Mouse (Mus musculus): ENCODE measurements around the gene Myb. TPM values are rescaled to one million over a fixed set of nuclear protein-coding genes. Genes with fewer than 3 reads are reported as not detected.
"Not testable (repeated sequence)": the region's sequence is repeated elsewhere in the genome, so short reads cannot be mapped to it uniquely, and the experiment has no call there.

Gene Myb
- polyA plus RNA-seq, 1 experiment from 2014 or later = 5.3 TPM

DNA sequence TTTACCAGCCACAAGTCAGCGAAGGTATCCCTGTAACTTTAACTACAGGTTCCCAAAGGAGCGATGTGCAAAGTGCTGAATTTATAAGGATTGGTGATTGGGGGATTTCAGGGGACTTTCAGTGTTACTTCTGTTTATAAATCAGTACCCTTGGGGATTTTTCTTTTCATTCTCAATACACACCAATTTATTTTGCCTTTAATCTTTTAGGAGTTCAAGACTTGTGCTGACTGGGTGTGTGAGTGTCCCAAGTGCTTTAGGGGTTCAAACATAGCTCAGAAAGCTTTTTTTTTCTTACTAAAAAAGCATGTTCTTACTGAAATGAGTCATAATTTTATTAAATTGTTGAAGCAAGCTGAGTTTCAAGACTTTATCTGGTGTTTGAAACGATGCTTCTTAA is 1.3 kb upstream of the Myb start:
- peaks cover 35% of the 10 kb centered on the region for H3K4me1 ChIP-seq
- 42% methylated on average over 3 of the region's 3 CpGs for WGBS
- H3K27ac ChIP-seq (replicated peaks) = no peak overlapping the region
- no peak for DNase-seq (ENCODE audit: low spot score)
- H3K4me3 ChIP-seq = no peak overlapping the region
- no peaks in the 10 kb centered on the region for H3K9me3 ChIP-seq
- H3K27me3 ChIP-seq (replicated peaks; ENCODE audit: low read depth, poor library complexity, severe bottlenecking) = peaks cover 53% of the 10 kb centered on the region
- no peaks in the 10 kb centered on the region for H3K36me3 ChIP-seq (replicated peaks)

GRCm38 (mm10) chr10:21161359-21162094 is 743 bp upstream of the Myb start:
- peaks cover 59% of the 10 kb centered on the region for H3K27me3 ChIP-seq (replicated peaks; ENCODE audit: low read depth, poor library complexity, severe bottlenecking)
- peak; percentile 73 for DNase-seq (ENCODE audit: low spot score)
- H3K9me3 ChIP-seq = no peaks in the 10 kb centered on the region
- H3K4me3 ChIP-seq = peak overlapping the region; percentile 82
- peaks cover 35% of the 10 kb centered on the region for H3K4me1 ChIP-seq
- H3K27ac ChIP-seq (replicated peaks) = peak overlapping the region; percentile 94
- WGBS = 2% methylated on average over 20 of the region's 20 CpGs
- no peaks in the 10 kb centered on the region for H3K36me3 ChIP-seq (replicated peaks)

DNA sequence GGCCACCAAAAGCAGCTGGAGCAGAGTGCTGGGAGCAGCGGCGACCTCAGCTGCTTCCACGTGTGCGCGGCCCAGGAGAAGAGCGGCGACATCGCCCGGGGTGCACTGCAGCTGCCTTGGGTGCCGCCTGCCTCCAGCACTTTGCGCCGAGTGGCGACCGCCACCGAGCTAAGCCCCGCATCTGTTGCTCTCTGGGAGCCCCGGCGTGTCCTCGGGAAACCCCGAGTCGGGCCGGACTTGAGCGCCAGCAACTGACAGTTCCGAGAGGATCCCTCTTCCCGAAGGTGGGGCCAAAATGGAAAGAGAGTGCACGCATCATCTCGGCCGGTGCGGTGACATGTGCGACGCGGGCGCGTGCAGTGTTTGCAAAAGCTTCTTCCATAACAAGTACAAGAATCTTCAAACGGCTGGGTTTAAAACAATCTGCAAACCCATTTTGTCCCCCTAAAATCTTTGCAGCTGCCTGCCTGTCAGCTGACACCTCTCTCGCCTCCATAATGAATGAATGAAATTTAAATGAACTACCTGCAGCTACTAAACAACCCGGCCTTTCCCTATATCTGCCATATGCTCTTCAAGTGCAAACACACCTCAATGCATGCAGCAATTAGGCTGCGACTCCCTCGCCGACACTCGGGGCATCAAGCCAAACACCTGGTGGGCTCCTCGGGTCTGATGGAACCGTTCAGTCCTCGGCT is 938 bp downstream of the Myb start:
- H3K27me3 ChIP-seq (replicated peaks; ENCODE audit: low read depth, poor library complexity, severe bottlenecking) = peaks cover 61% of the 10 kb centered on the region
- H3K27ac ChIP-seq (replicated peaks) = peak overlapping the region; percentile 94

GRCm38 (mm10) chr10:21158918-21159443 is 1.8 kb downstream of the Myb start:
- Histone ChIP-seq H3K27me3 (replicated peaks; ENCODE audit: low read depth, poor library complexity, severe bottlenecking) (peaks cover 57% of the 10 kb centered on the region), H3K27ac (replicated peaks) (peak overlapping the region; percentile 44; the same call in 1 of the 2 replicates), H3K9me3 (no peaks in the 10 kb centered on the region), H3K4me3 (peak overlapping the region; percentile 82), H3K4me1 (peaks cover 35% of the 10 kb centered on the region), H3K36me3 (replicated peaks) (no peaks in the 10 kb centered on the region; the same call in 1 of the 2 replicates)
- WGBS = under 1% methylated on average over 35 of the region's 35 CpGs
- DNase-seq (ENCODE audit: low spot score) = peak; percentile 63

More for the DNA sequence above, 938 bp downstream of the Myb start:
- DNase-seq (ENCODE audit: low spot score) = peak; percentile 65
- no peaks in the 10 kb centered on the region for H3K9me3 ChIP-seq
- H3K36me3 ChIP-seq (replicated peaks) = no peaks in the 10 kb centered on the region; the same call in 1 of the 2 replicates
- H3K4me3 ChIP-seq = peak overlapping the region; percentile 82
- peaks cover 35% of the 10 kb centered on the region for H3K4me1 ChIP-seq
- WGBS = under 1% methylated on average over 44 of the region's 44 CpGs

DNA sequence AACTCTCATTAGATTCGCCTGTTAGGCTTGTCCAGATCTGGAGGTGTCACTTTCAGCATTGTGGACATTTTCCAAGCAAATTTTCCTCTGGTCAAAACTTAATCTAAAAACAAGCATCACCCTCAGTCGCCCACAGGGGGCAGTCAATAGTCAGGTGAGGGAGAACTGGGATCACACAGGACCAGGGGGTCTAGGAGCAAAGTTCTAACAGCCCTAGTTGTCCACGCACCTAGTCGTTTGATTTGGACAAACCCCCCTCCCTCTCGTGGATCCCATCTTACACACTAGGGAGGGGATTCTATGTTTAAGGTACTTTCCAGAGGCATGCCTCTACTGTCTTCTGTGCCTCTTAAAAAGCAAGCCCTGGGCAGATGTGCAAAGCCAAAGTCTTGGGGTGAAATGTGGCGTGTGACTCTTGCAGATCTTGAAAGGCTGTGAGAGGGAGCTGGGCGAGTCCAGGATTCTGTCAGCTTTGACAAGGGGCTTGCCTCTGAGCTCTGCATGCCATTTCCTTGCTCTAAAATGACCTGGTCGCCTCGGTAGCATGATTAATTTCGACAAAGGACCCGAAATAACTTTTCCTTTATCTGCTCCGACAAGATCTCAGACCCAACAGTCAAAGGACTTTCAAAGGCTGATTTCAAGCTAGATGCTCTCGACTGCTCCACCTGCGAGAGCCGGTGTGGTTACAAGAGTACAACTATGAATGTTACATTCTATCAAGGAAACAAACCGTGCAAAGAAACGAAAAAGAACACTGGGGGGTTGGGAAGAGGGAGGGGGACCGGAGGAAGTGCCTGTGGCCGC is 2.5 kb downstream of the Myb start:
- Histone ChIP-seq H3K27me3 (replicated peaks; ENCODE audit: low read depth, poor library complexity, severe bottlenecking) (peaks cover 51% of the 10 kb centered on the region), H3K27ac (replicated peaks) (peak overlapping the region; percentile 44; the same call in 1 of the 2 replicates), H3K36me3 (replicated peaks) (peaks cover 7% of the 10 kb centered on the region; the same call in 1 of the 2 replicates), H3K4me3 (peak overlapping the region; percentile 82), H3K4me1 (peaks cover 35% of the 10 kb centered on the region), H3K9me3 (no peaks in the 10 kb centered on the region)
- WGBS = 3% methylated on average over 19 of the region's 19 CpGs
- DNase-seq (ENCODE audit: low spot score) = peak; percentile 72

DNA sequence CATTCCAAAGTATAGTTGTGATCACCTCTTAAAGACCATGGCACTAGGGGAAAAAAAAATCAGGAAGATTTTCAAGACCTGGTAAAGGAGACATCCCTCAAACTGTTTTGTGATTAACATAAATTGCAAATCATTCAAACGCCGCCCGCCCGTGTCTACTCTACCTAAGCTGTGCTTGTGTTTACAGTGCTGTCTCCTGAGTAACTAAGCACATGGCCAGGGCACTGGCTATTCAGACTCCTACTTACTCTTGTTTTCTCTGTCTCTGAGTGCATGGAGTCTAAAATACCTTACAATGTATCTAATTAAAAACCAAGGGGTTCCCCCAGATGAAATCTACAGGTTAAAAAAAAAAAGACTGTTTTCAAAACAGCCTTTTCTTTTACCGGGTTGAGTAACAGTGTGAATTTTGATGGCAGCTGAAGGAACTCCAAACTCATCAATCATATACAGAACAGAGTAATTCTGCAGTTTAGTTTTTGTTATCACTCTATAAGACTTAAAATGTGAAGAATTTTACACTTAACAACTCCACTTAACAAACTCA is 3.8 kb downstream of the Myb start:
- Histone ChIP-seq H3K27me3 (replicated peaks; ENCODE audit: low read depth, poor library complexity, severe bottlenecking) (peaks cover 38% of the 10 kb centered on the region), H3K4me1 (peaks cover 35% of the 10 kb centered on the region), H3K9me3 (no peaks in the 10 kb centered on the region), H3K4me3 (no peak overlapping the region), H3K27ac (replicated peaks) (no peak overlapping the region), H3K36me3 (replicated peaks) (peaks cover 20% of the 10 kb centered on the region)
- DNase-seq (ENCODE audit: low spot score) = no peak
- 83% methylated on average over 5 of the region's 5 CpGs for WGBS

DNA sequence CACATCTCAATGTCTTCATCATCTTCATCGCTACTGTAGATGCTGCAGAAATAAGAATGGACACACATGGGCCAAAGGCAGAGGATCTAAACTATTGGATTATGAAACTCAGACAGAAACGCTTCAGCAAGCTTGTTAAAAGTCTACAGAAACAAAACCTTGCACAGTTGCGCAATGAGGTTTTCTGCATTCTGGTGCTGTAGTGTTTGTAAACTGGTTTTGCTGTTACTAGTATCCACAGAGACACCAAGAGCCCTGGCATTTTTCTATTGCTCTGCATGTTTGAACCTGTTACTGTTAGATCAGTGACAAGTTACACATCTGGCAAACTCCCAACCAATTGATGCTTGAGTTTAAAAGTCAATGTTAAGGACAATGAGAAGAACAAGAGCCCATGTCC is 4.4 kb downstream of the Myb start:
- Histone ChIP-seq H3K36me3 (replicated peaks) (peaks cover 23% of the 10 kb centered on the region), H3K27ac (replicated peaks) (no peak overlapping the region), H3K4me3 (no peak overlapping the region), H3K27me3 (replicated peaks; ENCODE audit: low read depth, poor library complexity, severe bottlenecking) (peaks cover 33% of the 10 kb centered on the region), H3K4me1 (peaks cover 29% of the 10 kb centered on the region), H3K9me3 (no peaks in the 10 kb centered on the region)
- DNase-seq (ENCODE audit: low spot score) = no peak
- WGBS = 95% methylated on average over 3 of the region's 3 CpGs

DNA sequence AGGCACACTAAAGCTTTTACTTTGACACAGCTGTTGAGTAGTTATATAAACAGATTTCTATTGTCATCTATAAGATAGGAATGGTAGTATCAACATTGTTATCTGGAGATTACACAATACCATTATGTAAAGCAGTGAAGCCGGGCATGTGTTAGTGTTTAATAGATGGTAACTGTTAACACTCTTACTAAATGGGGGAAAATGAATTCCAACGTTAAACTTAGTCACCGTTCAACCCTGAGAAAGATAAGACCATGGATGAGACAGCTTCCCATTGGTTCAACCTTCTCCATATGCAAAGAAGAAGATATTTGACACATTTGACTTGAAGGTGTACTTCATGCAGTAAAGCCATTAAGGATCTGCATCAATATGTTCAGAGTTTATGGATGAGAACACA is 5.9 kb downstream of the Myb start:
- Histone ChIP-seq H3K27ac (replicated peaks) (no peak overlapping the region), H3K4me1 (peaks cover 21% of the 10 kb centered on the region), H3K9me3 (no peaks in the 10 kb centered on the region), H3K36me3 (replicated peaks) (peaks cover 34% of the 10 kb centered on the region), H3K4me3 (no peak overlapping the region), H3K27me3 (replicated peaks; ENCODE audit: low read depth, poor library complexity, severe bottlenecking) (peaks cover 33% of the 10 kb centered on the region)
- no peak for DNase-seq (ENCODE audit: low spot score)
- WGBS = 89% methylated on average over 3 of the region's 3 CpGs

DNA sequence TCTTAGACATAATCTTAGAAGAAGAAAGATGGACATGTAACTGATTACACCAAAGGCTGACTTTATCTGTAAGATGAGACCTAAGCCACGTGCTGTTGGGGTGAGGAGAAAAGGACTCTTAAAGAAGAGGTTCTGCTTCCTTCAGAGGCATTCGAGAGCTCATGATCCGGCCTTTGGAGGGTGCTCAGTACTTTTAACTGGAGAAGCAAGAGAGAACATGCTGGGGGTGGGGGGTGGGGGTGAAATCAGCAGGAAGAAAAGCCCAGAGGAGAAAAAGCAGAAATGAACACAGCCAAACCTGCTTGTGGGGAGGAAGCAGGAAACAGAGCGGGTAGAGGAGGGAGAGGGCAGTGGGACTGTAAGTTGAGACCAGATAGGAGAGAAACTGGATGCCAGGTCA is 7.4 kb downstream of the Myb start:
- Histone ChIP-seq H3K4me3 (no peak overlapping the region), H3K27ac (replicated peaks) (no peak overlapping the region), H3K36me3 (replicated peaks) (peaks cover 48% of the 10 kb centered on the region), H3K4me1 (peaks cover 7% of the 10 kb centered on the region), H3K9me3 (no peaks in the 10 kb centered on the region), H3K27me3 (replicated peaks; ENCODE audit: low read depth, poor library complexity, severe bottlenecking) (peaks cover 20% of the 10 kb centered on the region)
- WGBS = 81% methylated on average over 4 of the region's 4 CpGs
- no peak for DNase-seq (ENCODE audit: low spot score)

DNA sequence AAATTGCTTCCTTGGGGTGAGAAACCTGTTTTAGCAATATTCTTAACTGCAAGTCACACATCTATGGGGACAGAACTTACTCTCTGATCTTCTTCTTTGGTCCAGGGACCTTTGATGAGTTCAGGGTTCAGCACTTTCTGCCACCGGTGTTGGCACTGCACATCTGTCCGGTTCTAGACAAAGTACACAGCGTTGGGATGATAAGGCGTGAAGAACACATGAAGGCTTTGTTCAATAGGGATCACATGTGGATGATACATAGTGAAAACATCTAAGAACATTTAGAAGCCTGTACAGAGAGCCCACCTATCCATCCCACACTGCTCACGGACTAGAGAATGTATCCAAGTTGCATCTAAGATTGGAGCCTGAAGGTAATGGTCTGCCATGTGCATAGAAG is 8.0 kb downstream of the Myb start:
- H3K27me3 ChIP-seq (replicated peaks; ENCODE audit: low read depth, poor library complexity, severe bottlenecking) = peaks cover 14% of the 10 kb centered on the region
- no peak overlapping the region for H3K4me3 ChIP-seq
- no peak overlapping the region for H3K27ac ChIP-seq (replicated peaks)
- H3K36me3 ChIP-seq (replicated peaks) = peaks cover 54% of the 10 kb centered on the region
- DNase-seq (ENCODE audit: low spot score) = no peak
- WGBS = 92% methylated on average over 5 of the region's 5 CpGs
- H3K9me3 ChIP-seq = no peaks in the 10 kb centered on the region
- H3K4me1 ChIP-seq = peaks cover under 1% of the 10 kb centered on the region

- H3K36me3 ChIP-seq (replicated peaks) = peaks cover 60% of the 10 kb centered on the region
Measured at GRCm38 (mm10) chr10:21151320-21151719, 9.5 kb downstream of the Myb start.

GRCm38 (mm10) chr10:21149945-21150344 is 10.8 kb downstream of the Myb start:
- not testable (repeated sequence) for H3K4me1 ChIP-seq; DNase-seq (ENCODE audit: low spot score); H3K9me3 ChIP-seq; H3K4me3 ChIP-seq; H3K27me3 ChIP-seq (replicated peaks; ENCODE audit: low read depth, poor library complexity, severe bottlenecking); H3K27ac ChIP-seq (replicated peaks)
- WGBS = 93% methylated on average over 6 of the region's 6 CpGs
- H3K36me3 ChIP-seq (replicated peaks) = peaks cover 60% of the 10 kb centered on the region

More at GRCm38 (mm10) chr10:21151320-21151719, 9.5 kb downstream of the Myb start:
- H3K4me3 ChIP-seq = no peak overlapping the region
- H3K4me1 ChIP-seq = no peaks in the 10 kb centered on the region
- H3K9me3 ChIP-seq = no peaks in the 10 kb centered on the region
- DNase-seq (ENCODE audit: low spot score) = no peak
- H3K27me3 ChIP-seq (replicated peaks; ENCODE audit: low read depth, poor library complexity, severe bottlenecking) = no peaks in the 10 kb centered on the region
- H3K27ac ChIP-seq (replicated peaks) = no peak overlapping the region

Data from embryonic facial prominence, embryonic 10.5 days (tissue).